Mouse (Mus musculus): ENCODE results near the gene Cyren.
A peak's percentile ranks its signal among the peaks of the same experiment; 100 is the strongest.

The Cyren gene

DNA sequence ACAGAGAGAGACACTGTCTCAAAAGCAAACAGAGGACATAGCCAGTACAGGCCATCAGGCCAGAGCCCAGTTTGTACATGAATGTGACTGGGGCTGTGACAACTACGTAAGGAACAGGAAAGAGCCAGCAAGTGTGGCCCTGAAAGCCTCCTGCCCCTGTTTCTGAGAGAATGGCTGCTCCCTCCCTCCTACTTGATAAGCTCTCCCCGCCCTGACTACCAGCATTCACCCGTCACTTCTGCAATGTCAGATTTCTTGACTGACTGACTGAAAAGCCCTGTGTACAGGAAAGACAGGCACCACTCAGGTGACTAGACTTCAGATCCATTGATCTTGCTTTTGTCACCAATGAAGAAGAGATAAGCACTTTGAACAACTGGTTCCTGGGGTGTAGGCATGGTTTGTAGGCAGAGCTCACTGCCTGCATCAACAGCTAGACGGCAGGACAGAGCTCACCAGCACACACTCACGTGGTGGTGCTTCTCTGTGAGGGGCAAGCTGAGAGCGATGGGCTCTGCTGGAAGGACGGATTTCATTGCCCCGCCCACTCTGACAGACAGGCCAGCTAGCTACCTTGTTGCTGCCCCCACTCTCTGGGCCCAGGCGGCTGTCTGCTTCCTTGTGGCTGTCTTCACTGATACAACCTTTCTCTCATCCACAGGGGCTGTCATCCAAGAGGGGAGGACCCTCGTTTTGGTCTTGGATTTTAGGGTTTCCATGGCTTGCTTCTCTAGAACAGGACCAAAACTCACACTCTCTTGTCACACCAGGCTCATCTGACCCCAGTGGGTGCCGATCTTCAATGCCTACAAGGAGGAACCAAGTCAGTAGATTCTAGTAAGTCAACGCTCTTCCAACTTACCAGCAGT, 1.7 kb downstream of the Cyren start:
- peak; percentile 38; the same call in 1 of the 2 replicates for TF ChIP-seq GATA4 (IDR thresholded peaks at IDR 0.05; ENCODE audit: insufficient replicate concordance, low read length)

DNA sequence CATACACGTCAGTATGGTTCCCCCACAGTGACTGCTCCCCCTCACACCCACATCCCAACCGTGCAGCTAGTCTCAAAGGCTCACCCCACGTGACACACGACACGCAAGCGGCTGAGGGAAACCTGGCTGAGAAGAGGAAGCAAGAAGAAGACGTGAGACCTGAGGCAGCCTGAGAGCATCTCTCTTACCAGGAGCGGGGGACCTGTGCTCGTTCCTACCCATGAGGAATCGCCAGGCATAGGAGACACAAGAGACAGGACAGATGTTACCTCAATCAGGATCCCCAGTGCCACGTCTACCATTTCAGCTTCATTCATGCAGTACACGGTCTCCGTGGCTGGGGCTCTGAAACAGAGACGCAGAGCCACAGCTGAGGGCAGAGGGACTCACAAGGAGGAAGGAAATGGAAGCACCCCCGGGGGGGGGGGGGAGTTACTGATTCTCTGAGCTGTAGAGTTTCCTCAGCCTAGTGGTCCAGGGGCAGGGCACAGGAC, 2.5 kb downstream of the Cyren start:
- no peak for TF ChIP-seq GATA4 (IDR thresholded peaks at IDR 0.05; ENCODE audit: insufficient replicate concordance, low read length)

DNA sequence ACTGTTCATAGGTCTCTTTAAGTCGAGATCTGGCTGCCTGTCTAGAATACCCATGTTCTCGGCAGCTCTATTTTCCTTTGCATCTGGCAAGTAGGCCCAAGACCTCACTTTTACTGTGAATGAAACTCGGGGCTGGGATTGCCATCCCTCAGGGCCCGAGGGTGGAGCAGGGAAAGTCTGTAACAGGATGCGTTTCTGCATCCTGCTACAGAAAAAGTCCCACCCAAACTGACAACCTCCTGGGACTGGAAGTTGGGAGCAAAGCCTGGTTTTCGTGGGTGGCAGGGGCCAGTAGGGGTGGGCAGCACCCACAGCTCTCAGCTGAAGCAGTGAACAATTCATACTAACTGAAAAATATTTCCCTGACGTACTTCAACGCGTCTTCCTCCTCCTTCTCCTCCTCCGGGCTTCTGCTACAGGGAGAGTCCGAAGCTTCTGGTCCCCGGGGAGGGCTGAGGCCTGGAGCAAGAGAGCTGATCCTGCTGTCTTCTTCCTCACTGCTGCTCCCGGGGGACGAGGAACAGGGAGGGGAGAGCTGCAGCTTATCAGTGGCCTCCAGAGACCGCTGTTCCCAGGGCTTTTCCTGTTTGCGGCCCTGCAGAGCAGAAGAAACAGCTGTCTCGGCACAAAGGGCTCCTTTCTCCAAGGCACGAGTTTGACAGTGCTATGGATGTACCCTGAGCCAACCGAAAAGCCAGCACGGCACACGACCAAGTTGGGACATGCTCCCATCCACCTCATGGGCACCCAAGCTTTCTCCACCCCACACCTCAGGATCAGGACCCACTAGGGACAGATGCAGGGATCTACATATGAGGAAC, 3.5 kb downstream of the Cyren start:
- TF ChIP-seq GATA4 (IDR thresholded peaks at IDR 0.05; ENCODE audit: insufficient replicate concordance, low read length), result peak; percentile 98

DNA sequence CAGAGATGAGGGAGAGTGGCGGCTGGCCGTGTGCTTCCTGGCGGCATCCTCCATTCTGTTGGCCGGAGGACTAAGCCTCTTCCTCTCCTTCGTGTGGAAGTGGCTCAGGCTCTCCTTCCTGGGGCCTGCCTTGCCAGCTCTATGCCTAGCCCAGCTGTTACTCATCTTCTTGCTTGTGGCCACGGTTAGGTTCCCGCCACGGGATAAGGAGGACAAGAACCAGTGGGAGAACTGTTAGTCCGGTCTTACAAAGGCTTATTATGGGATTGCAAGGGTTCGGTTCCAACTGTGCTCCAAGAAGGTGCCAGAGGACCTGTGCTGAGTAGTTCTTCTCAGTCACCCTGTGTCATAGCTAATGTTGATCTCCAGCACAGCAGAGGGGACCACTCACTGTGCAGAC, 5.0 kb downstream of the Cyren start:
- TF ChIP-seq GATA4 (IDR thresholded peaks at IDR 0.05; ENCODE audit: insufficient replicate concordance, low read length), result no peak

DNA sequence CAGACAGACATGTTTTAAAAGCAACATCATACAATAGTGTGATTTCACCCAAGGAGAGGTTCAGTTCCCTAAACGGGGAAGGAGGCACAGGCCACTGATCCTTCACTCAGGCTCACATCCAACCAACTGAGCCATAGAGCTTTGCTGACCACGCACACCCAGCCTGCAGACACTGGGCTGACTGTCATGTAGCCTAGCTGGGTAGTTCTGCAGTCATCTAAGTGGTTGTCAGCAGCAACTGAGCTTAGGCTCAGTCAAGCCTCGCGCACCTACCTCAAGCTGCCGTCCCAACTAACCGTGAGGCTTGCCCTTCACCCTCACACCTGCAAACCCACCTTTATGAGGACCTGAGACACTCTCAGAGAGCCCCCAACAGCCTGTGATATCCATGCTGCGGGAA, 5.9 kb downstream of the Cyren start:
- no peak for TF ChIP-seq GATA4 (IDR thresholded peaks at IDR 0.05; ENCODE audit: insufficient replicate concordance, low read length)

DNA sequence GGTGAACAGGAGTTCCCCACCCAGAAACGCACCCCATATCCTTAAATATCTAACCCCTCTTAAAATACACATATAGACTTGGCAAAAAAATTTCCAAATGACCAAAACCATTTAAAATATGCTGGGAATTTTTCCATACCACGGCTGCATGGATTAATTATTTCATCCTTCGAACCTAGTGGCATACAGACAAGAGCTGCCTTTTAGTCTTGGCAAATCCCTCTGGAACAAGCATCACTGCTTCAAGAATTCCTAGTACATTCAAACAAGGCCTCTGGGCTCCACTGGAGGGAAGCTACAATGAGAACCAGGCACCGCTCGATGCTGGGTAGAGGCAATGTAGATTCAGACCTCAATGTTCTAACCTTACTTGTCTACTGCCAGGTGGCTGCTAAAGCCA, 7.1 kb downstream of the Cyren start:
- no peak for TF ChIP-seq GATA4 (IDR thresholded peaks at IDR 0.05; ENCODE audit: insufficient replicate concordance, low read length)

DNA sequence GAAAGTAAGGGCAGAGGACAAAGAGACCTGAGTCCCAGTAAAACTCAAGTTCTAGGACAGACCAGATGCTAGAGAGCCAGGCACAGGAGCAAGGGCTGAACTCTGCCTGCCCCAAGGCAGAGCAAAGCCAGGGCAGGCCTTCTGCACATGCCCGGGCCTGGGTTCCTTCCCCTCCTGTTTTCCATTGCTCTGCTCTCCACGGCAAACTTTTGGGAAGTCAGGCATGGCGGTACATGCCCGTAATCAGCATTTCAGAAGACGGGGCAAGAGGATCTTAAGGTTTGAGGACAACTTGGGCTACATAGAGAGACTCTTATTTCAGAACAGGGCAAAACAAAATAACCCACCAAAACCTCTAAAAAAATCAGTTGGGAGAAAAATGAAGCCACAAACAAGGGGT, 7.7 kb downstream of the Cyren start:
- no peak for TF ChIP-seq GATA4 (IDR thresholded peaks at IDR 0.05; ENCODE audit: insufficient replicate concordance, low read length)

DNA sequence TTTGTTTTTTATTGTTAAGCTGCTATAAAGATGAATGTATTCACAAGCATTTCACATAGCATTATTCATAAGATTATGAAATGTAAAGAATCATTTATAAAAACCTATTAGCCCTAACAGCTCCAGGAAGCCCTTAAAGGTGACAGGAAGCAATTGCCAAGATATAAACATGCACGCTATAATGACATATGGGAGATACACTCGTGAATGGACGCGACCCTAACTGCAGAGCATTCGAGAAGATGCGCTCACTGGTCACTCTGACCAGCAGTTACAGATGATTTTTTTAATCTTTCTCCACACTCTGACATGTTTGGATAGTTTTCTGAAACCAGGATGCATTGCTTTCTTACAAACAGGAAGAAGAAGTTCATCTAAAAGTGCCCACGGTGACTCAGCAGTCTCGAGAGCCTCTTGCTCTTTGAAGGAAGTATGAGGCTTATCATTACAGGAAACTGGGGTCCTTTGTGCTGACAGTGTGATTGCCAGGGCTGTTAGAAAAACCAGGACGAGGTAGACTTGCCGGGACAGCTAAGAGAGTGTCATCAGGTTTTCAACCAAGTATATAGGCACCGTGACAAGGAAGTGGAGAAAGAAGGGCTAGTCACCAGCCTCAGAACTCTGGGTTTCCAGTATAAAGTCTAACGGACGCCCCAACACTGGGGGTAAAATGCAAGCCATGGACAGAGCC, 8.5 kb downstream of the Cyren start:
- TF ChIP-seq GATA4 (IDR thresholded peaks at IDR 0.05; ENCODE audit: insufficient replicate concordance, low read length), result peak; percentile 84

DNA sequence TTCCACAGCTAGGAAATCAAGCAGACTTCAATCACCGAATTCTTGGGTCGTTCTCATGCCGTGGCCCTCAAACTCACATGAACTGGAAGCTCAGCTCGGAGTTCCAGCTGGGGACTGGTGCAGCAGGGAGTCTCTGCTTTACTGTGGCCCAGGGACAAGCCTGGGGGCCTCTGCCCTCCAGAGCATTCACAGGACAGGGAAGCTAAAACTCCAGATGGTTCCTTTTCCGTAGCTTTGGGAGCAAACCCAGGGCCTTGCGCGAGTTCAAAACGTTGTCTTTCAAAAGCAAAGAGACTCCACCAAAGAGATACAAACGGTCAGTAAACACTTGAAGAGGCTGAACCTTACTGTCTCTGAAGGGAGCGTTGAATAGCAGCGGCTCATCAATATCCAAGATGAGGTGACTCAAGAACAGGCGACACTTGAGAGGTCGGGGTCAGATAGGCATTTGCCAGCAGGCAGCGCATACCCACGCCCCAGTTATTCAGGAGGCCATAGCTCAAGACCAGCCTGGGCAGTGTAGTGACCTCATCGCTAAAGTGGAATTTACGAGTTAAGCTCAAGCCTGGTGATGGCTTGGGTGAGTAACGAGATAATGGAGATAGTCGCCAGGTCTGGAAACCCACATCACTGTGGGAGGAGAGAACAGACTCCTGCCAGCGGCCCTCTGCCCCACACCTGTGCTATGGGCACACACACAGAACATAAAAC, 9.2 kb downstream of the Cyren start:
- TF ChIP-seq GATA4 (IDR thresholded peaks at IDR 0.05; ENCODE audit: insufficient replicate concordance, low read length), result no peak

DNA sequence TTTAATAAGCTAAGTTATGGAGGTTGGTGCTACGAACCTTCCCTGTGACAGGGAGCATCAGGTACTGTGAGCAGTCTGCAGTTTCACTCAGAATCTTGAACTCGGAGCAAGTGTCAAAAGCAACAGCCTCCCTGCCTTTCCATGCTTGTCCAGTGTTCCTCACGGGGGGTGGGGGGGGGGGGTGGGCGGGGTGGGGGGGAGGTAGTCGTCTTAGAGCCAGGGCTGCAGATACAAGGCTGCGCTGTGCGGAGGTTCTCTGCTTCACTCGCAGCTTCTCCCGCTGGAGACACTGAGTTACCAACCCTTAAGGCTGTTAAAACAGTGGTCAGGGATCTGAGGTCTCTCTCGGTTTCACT, 9.9 kb downstream of the Cyren start:
- no peak for TF ChIP-seq GATA4 (IDR thresholded peaks at IDR 0.05; ENCODE audit: insufficient replicate concordance, low read length)

DNA sequence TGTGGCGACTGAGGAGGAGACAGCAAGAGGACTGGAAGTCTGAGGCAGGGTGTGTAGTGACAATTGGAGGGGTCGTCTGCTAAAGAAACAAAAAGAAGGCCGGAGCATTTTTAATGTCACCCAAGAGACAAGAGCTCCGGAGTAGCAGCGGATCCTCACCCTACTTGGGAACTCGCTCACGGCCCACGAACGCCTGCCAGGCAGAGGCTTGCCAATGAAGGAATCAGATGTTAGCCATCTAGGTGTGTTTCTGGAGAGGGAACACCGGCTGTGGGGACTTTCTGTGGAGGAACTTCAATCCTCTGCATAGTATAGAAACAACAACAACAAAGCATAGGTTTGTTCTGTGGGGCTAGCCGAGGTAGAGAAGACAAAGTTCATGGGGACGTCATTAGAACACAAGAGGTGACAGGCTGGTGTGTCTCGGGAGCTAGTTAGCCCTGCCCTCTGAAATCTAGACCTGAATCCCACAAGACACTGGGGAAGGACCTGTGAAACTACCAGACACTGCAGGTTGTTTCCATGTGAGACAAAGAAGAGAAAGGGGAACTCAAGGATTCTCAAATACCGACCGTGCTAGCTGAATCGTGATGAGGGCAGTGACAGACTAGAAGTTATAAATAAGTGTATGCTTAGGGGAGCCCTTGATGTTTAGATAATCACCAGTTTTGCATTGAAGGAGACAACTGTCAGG, 10.4 kb downstream of the Cyren start:
- no peak for TF ChIP-seq GATA4 (IDR thresholded peaks at IDR 0.05; ENCODE audit: insufficient replicate concordance, low read length)

DNA sequence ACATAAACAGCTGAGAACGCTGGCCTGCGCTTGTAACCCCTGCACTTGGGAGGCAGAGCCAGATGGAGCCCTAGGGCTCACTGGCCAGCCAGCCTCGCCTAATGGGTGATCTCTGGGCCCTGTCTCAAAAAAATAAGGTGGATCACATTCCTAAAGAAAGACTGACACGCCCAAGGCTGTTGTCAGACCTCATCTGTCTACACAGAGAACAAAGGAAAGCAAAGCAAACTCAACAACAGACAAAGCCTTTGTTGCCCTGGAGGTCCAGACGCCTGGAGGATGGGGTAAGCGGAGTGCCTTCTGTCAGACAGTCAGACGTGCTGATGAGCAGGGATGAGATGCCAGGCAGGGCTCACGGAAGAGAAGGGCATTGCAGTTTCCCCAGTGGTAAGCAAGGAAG, 11.1 kb downstream of the Cyren start:
- TF ChIP-seq GATA4 (IDR thresholded peaks at IDR 0.05; ENCODE audit: insufficient replicate concordance, low read length), result no peak

DNA sequence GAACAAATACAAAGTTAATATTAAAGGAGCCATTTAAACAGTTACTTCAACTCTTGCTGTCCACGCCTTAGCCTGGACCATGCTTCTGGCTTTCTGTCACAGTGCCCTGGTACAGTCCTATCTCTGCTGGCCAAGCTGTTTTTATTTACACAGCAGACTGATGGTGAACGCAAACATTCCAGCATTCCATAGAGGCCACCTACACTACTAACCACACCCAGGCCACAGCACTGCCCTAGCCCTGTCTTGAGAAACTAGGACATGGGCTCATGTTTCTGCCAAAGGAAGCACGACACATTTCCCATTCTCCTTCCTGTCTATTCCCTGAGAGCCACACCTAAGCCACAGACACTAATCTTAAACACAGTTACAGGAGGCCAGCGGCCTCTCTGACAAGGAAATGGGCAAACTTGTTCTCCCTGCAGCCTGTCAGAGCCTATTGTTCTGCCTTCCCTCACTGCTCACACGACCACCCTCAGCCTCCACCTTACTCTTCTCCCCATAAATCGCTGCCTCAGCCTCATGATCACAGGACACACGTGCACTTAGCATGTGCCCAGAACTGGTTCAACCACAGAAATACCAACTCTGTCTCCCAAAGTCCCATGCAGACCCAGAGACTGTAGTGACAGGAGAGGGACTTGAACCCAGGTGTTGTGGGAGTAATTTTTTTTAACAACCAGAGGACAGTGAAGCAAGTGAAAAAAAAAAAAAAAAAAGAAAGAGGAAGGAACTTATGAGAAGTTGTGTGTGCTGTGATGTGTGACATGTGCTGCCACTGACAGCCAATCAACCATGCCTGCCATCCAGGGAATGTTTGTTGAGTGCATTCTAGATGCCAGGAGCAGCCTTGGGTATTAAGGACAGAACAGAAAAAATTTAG, 11.9 kb downstream of the Cyren start:
- peak; percentile 61 for TF ChIP-seq GATA4 (IDR thresholded peaks at IDR 0.05; ENCODE audit: insufficient replicate concordance, low read length)
